ENCODE assay signal across 31 mouse cellular contexts in genomic region chr1:179229515-179229914, GRCm38 (mm10).
DNase-seq lines count a peak whose midpoint lies in the region; ATAC-seq and TF ChIP-seq lines count a peak whose summit lies in the region.
"Had no signal": no experiment of that assay in that cellular context is flagged by ENCODE, and none has a peak within 500 bp of the region (broad histone marks: within the 10 kb centered on the region; RNA-seq: fewer than 3 reads in every experiment).

No protein-coding gene starts in this region.

- H3K9me3 ChIP-seq in ES-E14 (ENCODE audit: control insufficient read depth, insufficient read depth, low read depth, low read length), result no peaks in the 10 kb centered on the region
- no peaks in the 10 kb centered on the region for H3K9me3 ChIP-seq in hindbrain, embryonic 14.5 days (ENCODE audit: control insufficient read depth, low read length)
- H3K9me3 ChIP-seq: hindbrain, embryonic 13.5 days; intestine, embryonic 15.5 days; limb, embryonic 12.5 days; midbrain, embryonic 10.5 days; neural tube, embryonic 13.5 days; stomach, embryonic 15.5 days had no signal

- in situ Hi-C loops in ES-E14 (cut with MboI; ENCODE audit: low sequenced_read_pairs in 2 of 2, unreplicated experiment in 2 of 2), result no loop called here

- no peak for ATAC-seq in hindbrain, embryonic 14.5 days (ENCODE audit: low FRiP score)
- ATAC-seq: forebrain, embryonic 14.5 days; intestine, embryonic 15.5 days; liver, postnatal 0 days; lung, postnatal 0 days; midbrain, embryonic 16.5 days had no signal

- no peaks in the 10 kb centered on the region for H3K36me3 ChIP-seq in ES-E14 (ENCODE audit: control insufficient read depth, insufficient read depth, low read length, poor library complexity, severe bottlenecking)
- no peaks in the 10 kb centered on the region for H3K36me3 ChIP-seq in hindbrain, embryonic 14.5 days (replicated peaks; ENCODE audit: control insufficient read depth, insufficient read depth)
- H3K36me3 ChIP-seq: hindbrain, embryonic 13.5 days; intestine, embryonic 15.5 days; limb, embryonic 12.5 days; midbrain, embryonic 10.5 days; neural tube, embryonic 13.5 days; stomach, embryonic 15.5 days had no signal

- 70% methylated on average over 3 of the region's 3 CpGs for WGBS in hindbrain, embryonic 14.5 days

- no peaks in the 10 kb centered on the region for H3K27me3 ChIP-seq in hindbrain, embryonic 14.5 days (ENCODE audit: control insufficient read depth, insufficient read depth, low read length)
- H3K27me3 ChIP-seq: hindbrain, embryonic 13.5 days; intestine, embryonic 15.5 days; limb, embryonic 12.5 days; neural tube, embryonic 13.5 days; stomach, embryonic 15.5 days had no signal

- H3K4me2 ChIP-seq in hindbrain, embryonic 14.5 days (replicated peaks), result no peak overlapping the region
- H3K4me2 ChIP-seq: hindbrain, embryonic 13.5 days; intestine, embryonic 15.5 days; limb, embryonic 12.5 days; liver, embryonic 11.5 days; neural tube, embryonic 13.5 days; stomach, embryonic 15.5 days had no signal

- no peak overlapping the region for H3K9ac ChIP-seq in ES-E14 (ENCODE audit: insufficient read depth, low read depth, low read length, poor library complexity, severe bottlenecking)
- no peak overlapping the region for H3K9ac ChIP-seq in hindbrain, embryonic 14.5 days
- H3K9ac ChIP-seq: hindbrain, embryonic 13.5 days; intestine, embryonic 15.5 days; limb, embryonic 12.5 days; liver, postnatal 0 days; neural tube, embryonic 13.5 days; stomach, embryonic 15.5 days had no signal

- DNase-seq in CD4-positive, CD25-positive, alpha-beta regulatory T cell, adult 2 months (ENCODE audit: low read depth, low spot score), result peak; percentile 35
- DNase-seq in ES-E14 (ENCODE audit: low read depth, low spot score), result no peak
- peak; percentile 18 for DNase-seq in induced T-regulatory cell, adult 2 months (ENCODE audit: low read depth)
- DNase-seq in thymus, postnatal 4 days, result peak; percentile 54
- no peak for DNase-seq in left cerebral cortex, adult 8-10 months (ENCODE audit: low spot score in 2 of 2)
- no peak for DNase-seq in cerebellum, adult 11 months
- DNase-seq in hindbrain, embryonic 14.5 days (ENCODE audit: low spot score), result no peak
- DNase-seq: adrenal gland, postnatal 14 days; cerebellum, adult 8-10 months; cerebellum, postnatal 36 days; embryo, embryonic 11 days; gastrocnemius, postnatal 14 days; heart, adult 2 months; kidney, postnatal 36 days; layer of hippocampus, adult 9-11 months; liver, postnatal 0 days; retina, postnatal 1 day; right cerebral cortex, postnatal 25 days; spleen, adult 18-20 months had no signal

- no peak overlapping the region for H3K27ac ChIP-seq in ES-E14 (ENCODE audit: insufficient read depth, low read depth, low read length, poor library complexity, severe bottlenecking)
- H3K27ac ChIP-seq in hindbrain, embryonic 14.5 days, result no peak overlapping the region
- H3K27ac ChIP-seq: heart, adult 2 months; hindbrain, embryonic 13.5 days; intestine, embryonic 15.5 days; left cerebral cortex, adult 2 months; limb, embryonic 12.5 days; midbrain, embryonic 10.5 days; neural tube, embryonic 13.5 days; stomach, embryonic 15.5 days had no signal

- no peak overlapping the region for H3K4me3 ChIP-seq in ES-E14 (ENCODE audit: insufficient read depth in 1 of 2, low read depth in 1 of 2, low read length in 2 of 2, poor library complexity in 1 of 2, severe bottlenecking in 1 of 2)
- H3K4me3 ChIP-seq in hindbrain, embryonic 14.5 days (replicated peaks; ENCODE audit: low read length), result no peak overlapping the region
- H3K4me3 ChIP-seq: heart, adult 2 months; hindbrain, embryonic 13.5 days; intestine, embryonic 15.5 days; left cerebral cortex, adult 2 months; limb, embryonic 12.5 days; midbrain, embryonic 10.5 days; myocyte; neural tube, embryonic 13.5 days; stomach, embryonic 15.5 days had no signal

- H3K4me1 ChIP-seq in ES-E14 (ENCODE audit: control insufficient read depth in 2 of 2, insufficient read depth in 2 of 2, low read length in 2 of 2, poor library complexity in 1 of 2), result peaks cover 0 to 4% of the 10 kb centered on the region in 2 experiments; a peak in 1 of 4 replicates
- peaks cover 11% of the 10 kb centered on the region; the same call in 1 of the 2 replicates for H3K4me1 ChIP-seq in hindbrain, embryonic 14.5 days (replicated peaks; ENCODE audit: control insufficient read depth, insufficient read depth, low read length)
- H3K4me1 ChIP-seq: intestine, embryonic 15.5 days; stomach, embryonic 15.5 days had no signal

TF ChIP-seq in ES-E14, 5 proteins besides CTCF, POLR2A, EP300 and RAD21:
- TF ChIP-seq CHD2 (IDR thresholded peaks at IDR 0.05; ENCODE audit: low read depth, low read length), result peak; percentile 59; the same call in 1 of the 2 replicates
- TF ChIP-seq HCFC1 (IDR thresholded peaks at IDR 0.05; ENCODE audit: borderline replicate concordance, insufficient read depth, low read length), result no peak
- no peak for TF ChIP-seq ZC3H11A (IDR thresholded peaks at IDR 0.05; ENCODE audit: borderline replicate concordance, low read depth, low read length)

Comparison
In these comparisons a context has a peak if more than half of its experiments do, and no peak if none do; other contexts are left out.
1. DNase-seq: peak in CD4-positive, CD25-positive, alpha-beta regulatory T cell, adult 2 months (single experiment), induced T-regulatory cell, adult 2 months (single experiment) and thymus, postnatal 4 days (single experiment); none in ES-E14 (single experiment), left cerebral cortex, adult 8-10 months (0 of 2), cerebellum, adult 11 months (single experiment) and hindbrain, embryonic 14.5 days (single experiment).